Comparison of ENCODE assay signal across 8 mouse cellular contexts in the genomic region with DNA sequence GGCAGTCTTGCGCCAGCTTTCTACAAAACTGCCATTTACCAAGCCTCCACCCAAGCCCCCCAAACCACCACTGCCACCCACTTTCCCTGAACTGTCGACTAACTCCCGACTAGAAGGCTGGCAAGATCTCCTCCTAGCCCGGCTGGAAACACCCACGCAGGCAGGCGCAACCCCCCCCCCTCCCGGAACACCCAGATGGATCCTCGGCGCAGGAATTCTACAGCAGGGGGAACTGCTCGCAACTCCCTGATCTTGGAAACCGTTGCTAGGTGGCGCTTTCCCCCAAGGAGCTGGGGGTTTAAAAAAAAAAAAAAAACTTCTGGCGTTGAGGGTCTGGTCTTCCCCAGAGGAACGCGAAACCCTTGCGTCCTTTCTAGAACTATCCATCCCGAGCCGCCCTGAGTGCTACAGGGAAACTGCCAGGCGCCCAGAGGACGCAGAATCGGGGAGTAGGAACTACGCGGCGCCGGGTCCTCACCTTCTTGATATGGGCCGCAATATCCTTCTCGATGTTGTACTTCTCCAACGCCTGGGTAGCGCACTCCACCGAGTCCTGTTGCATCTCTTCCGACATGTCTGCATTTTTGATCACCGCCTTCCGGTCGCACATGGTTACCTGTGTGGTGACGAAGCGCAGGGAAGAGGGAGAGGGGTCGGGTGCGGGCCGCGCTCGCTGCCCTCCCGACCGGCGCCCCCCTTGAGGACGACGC. TPM values are rescaled to one million over a fixed set of nuclear protein-coding genes. Genes with fewer than 3 reads are reported as not detected.
A peak's percentile ranks its signal among the peaks of the same experiment; 100 is the strongest.
DNase-seq lines count a peak whose midpoint lies in the region; ATAC-seq lines count a peak whose summit lies in the region.

No protein-coding gene starts in this region.

- peak; percentile 18; the same call in 1 of the 2 replicates for ATAC-seq in neural tube, embryonic 11.5 days (ENCODE audit: insufficient read depth, low FRiP score, low TSS enrichment)
- ATAC-seq in frontal cortex, adult (ENCODE audit: low TSS enrichment): peak; percentile 59
- peak; percentile 18 for ATAC-seq in hindbrain, embryonic 11.5 days (ENCODE audit: low FRiP score)

- peak overlapping the region; percentile 75 for H3K9ac ChIP-seq in neural tube, embryonic 11.5 days (ENCODE audit: low read length)
- H3K9ac ChIP-seq in hindbrain, embryonic 11.5 days (ENCODE audit: low read depth, low read length): peak overlapping the region; percentile 92

- no peaks in the 10 kb centered on the region for H3K27me3 ChIP-seq in neural tube, embryonic 11.5 days (ENCODE audit: control insufficient read depth, insufficient read depth, low read length)
- H3K27me3 ChIP-seq in hindbrain, embryonic 11.5 days (ENCODE audit: control insufficient read depth, insufficient read depth, low read length): no peaks in the 10 kb centered on the region

- peak; percentile 72 for DNase-seq in neural tube, embryonic 11.5 days (ENCODE audit: low spot score)
- no peak for DNase-seq in neural tube, embryonic 10.5 days (ENCODE audit: extremely low spot score, low spot score)
- DNase-seq in cerebellum, adult 9-11 months: peak; percentile 73
- peak; percentile 65 for DNase-seq in hindbrain, embryonic 11.5 days (ENCODE audit: low spot score)
- DNase-seq in layer of hippocampus, postnatal 10 days (ENCODE audit: low spot score in 2 of 2): peak; percentile 57 to 68
- DNase-seq in lung, postnatal 10 days: peak; percentile 86
- DNase-seq in right cerebral cortex, adult 18-20 months: peak; percentile 74

- peak overlapping the region; percentile 87 for H3K27ac ChIP-seq in neural tube, embryonic 11.5 days (ENCODE audit: low read depth, low read length)
- peak overlapping the region; percentile 91 for H3K27ac ChIP-seq in hindbrain, embryonic 11.5 days (ENCODE audit: low read depth, low read length)

- WGBS in neural tube, embryonic 11.5 days: under 1% methylated on average over 46 of the region's 46 CpGs
- WGBS in hindbrain, embryonic 11.5 days: 2% methylated on average over 46 of the region's 46 CpGs

- H3K36me3 ChIP-seq in neural tube, embryonic 11.5 days (ENCODE audit: control insufficient read depth, insufficient read depth, low read length): peaks cover 13% of the 10 kb centered on the region; the same call in 1 of the 2 replicates
- H3K36me3 ChIP-seq in hindbrain, embryonic 11.5 days (ENCODE audit: control insufficient read depth, insufficient read depth, low read length): peaks cover 8% of the 10 kb centered on the region

- peaks cover 9% of the 10 kb centered on the region for H3K4me1 ChIP-seq in neural tube, embryonic 11.5 days (ENCODE audit: control insufficient read depth, insufficient read depth, low read length)
- peaks cover 4% of the 10 kb centered on the region for H3K4me1 ChIP-seq in hindbrain, embryonic 11.5 days (replicated peaks; ENCODE audit: control insufficient read depth, insufficient read depth, low read length)

- H3K9me3 ChIP-seq in neural tube, embryonic 11.5 days (ENCODE audit: control insufficient read depth, low read length): no peaks in the 10 kb centered on the region
- no peaks in the 10 kb centered on the region for H3K9me3 ChIP-seq in hindbrain, embryonic 11.5 days (ENCODE audit: control insufficient read depth, low read length)

- H3K4me3 ChIP-seq in neural tube, embryonic 11.5 days (ENCODE audit: low read depth, low read length): peak overlapping the region; percentile 87
- H3K4me3 ChIP-seq in hindbrain, embryonic 11.5 days (ENCODE audit: low read depth, low read length): peak overlapping the region; percentile 90

- peak overlapping the region; percentile 52 for H3K4me2 ChIP-seq in neural tube, embryonic 11.5 days (ENCODE audit: low read depth)
- H3K4me2 ChIP-seq in hindbrain, embryonic 11.5 days (replicated peaks; ENCODE audit: low read depth, low read length): peak overlapping the region; percentile 38

RNA-seq across cellular contexts. Expression of gene Dynll1, which starts 0.6 kb away (rescaled TPM):
- 1,631 and 1,672 TPM in 2 replicates for polyA plus RNA-seq in neural tube, embryonic 11.5 days (2014; fragmentation: Nextera tagmentation; extraction: Ambion mirVana)
- 1,538 and 1,558 TPM in 2 replicates for polyA plus RNA-seq in hindbrain, embryonic 11.5 days (2014; fragmentation: Nextera tagmentation; extraction: Ambion mirVana)
- total RNA-seq in layer of hippocampus, postnatal 10 days (2021): 100 to 1,000 TPM; 753 to 793 TPM

RNA-seq across cellular contexts. Expression of gene Coq5, which starts 20.7 kb away (rescaled TPM):
- 58.5 and 61.0 TPM in 2 replicates for polyA plus RNA-seq in neural tube, embryonic 11.5 days (2014; fragmentation: Nextera tagmentation; extraction: Ambion mirVana)
- 52.6 and 55.5 TPM in 2 replicates for polyA plus RNA-seq in hindbrain, embryonic 11.5 days (2014; fragmentation: Nextera tagmentation; extraction: Ambion mirVana)
- total RNA-seq in layer of hippocampus, postnatal 10 days (2021): 10 to 100 TPM; 39.0 to 42.8 TPM

RNA-seq across cellular contexts. Expression of gene Srsf9, which starts 26.8 kb away (rescaled TPM):
- 327 and 330 TPM in 2 replicates for polyA plus RNA-seq in neural tube, embryonic 11.5 days (2014; fragmentation: Nextera tagmentation; extraction: Ambion mirVana)
- 305 and 320 TPM in 2 replicates for polyA plus RNA-seq in hindbrain, embryonic 11.5 days (2014; fragmentation: Nextera tagmentation; extraction: Ambion mirVana)
- 10 to 100 TPM; 63.6 to 77.0 TPM for total RNA-seq in layer of hippocampus, postnatal 10 days (2021)

RNA-seq across cellular contexts. Expression of gene Rnf10, which starts 27.5 kb away (rescaled TPM):
- 106 and 119 TPM in 2 replicates for polyA plus RNA-seq in neural tube, embryonic 11.5 days (2014; fragmentation: Nextera tagmentation; extraction: Ambion mirVana)
- 65.9 and 87.5 TPM in 2 replicates for polyA plus RNA-seq in hindbrain, embryonic 11.5 days (2014; fragmentation: Nextera tagmentation; extraction: Ambion mirVana)
- 100 to 1,000 TPM; 259 to 316 TPM for total RNA-seq in layer of hippocampus, postnatal 10 days (2021)

RNA-seq across cellular contexts. Expression of gene Gatc, which starts 40.8 kb away (rescaled TPM):
- 40.4 and 42.3 TPM in 2 replicates for polyA plus RNA-seq in neural tube, embryonic 11.5 days (2014; fragmentation: Nextera tagmentation; extraction: Ambion mirVana)
- polyA plus RNA-seq in hindbrain, embryonic 11.5 days (2014; fragmentation: Nextera tagmentation; extraction: Ambion mirVana): 43.0 and 51.2 TPM in 2 replicates
- total RNA-seq in layer of hippocampus, postnatal 10 days (2021): 10 to 100 TPM; 29.3 to 32.5 TPM
